Mouse (Mus musculus) liver, embryonic 13.5 days (tissue): ENCODE results near the gene Eif3l. TPM values are rescaled to one million over a fixed set of nuclear protein-coding genes. Genes with fewer than 3 reads are reported as not detected.

Experiments
- ATAC-seq: fragments of 200-750 bp; cut with Nextera tagmentation; 2 replicates; pipeline ENCODE4 v1.8.0; 2017; ENCODE audit warnings: low read depth, mild to moderate bottlenecking, moderate number of reproducible peaks, moderate library complexity
- DNase-seq: peaks from one replicate; pipeline ENCODE4 v3.0.0; 2022
- H3K27ac ChIP-seq: fragments of 300-500 bp; sonication (generic); 2 replicates; pipeline ENCODE4 v1.5.1; 2015; ENCODE audit warnings: moderate library complexity, mild to moderate bottlenecking, inconsistent platforms
- H3K27me3 ChIP-seq: fragments of 300-500 bp; sonication (generic); 2 replicates; pipeline ENCODE4 v1.6.1; 2015; ENCODE audit warnings: mild to moderate bottlenecking, inconsistent platforms
- H3K36me3 ChIP-seq: fragments of 300-500 bp; sonication (generic); 2 replicates; pipeline ENCODE4 v1.6.1; 2015; ENCODE audit warnings: mild to moderate bottlenecking, inconsistent platforms
- H3K4me1 ChIP-seq: fragments of 300-500 bp; sonication (generic); replicated peaks from 2 replicates; pipeline ENCODE4 v1.6.1; 2015; ENCODE audit warnings: inconsistent platforms
- H3K4me2 ChIP-seq: fragments of 300-500 bp; sonication (generic); 2 replicates; pipeline ENCODE4 v1.6.1; 2015; ENCODE audit warnings: inconsistent platforms, mild to moderate bottlenecking, moderate library complexity
- H3K4me3 ChIP-seq: fragments of 300-500 bp; sonication (generic); replicated peaks from 2 replicates; pipeline ENCODE4 v1.5.1; 2015; ENCODE audit warnings: mild to moderate bottlenecking, inconsistent platforms
- H3K9ac ChIP-seq: fragments of 300-500 bp; sonication (generic); 2 replicates; pipeline ENCODE4 v1.6.1; 2015; ENCODE audit warnings: mild to moderate bottlenecking, inconsistent platforms
- H3K9me3 ChIP-seq: fragments of 300-500 bp; sonication (generic); replicated peaks from 2 replicates; pipeline ENCODE4 v1.6.1; 2016; ENCODE audit warnings: inconsistent platforms
- WGBS: fragments of 180-500 bp; shearing (Covaris S2); methylation state at CpG from one replicate; pipeline ENCODE4 v1.1.7; 2015; ENCODE audit not compliant: insufficient replicate concordance; 5-methylcytosine and 5-hydroxymethylcytosine counted together
- polyA plus RNA-seq: library from polyadenylated mRNA; unstranded; fragments of >200 nt; fragmentation: Nextera tagmentation; extraction: Ambion mirVana; gene quantifications from 2 replicates; pipeline ENCODE4 v1.2.1, GENCODE M21; 2015

The Eif3l gene
- polyA plus RNA-seq, 1 experiment from 2014 or later, result 171 TPM

DNA sequence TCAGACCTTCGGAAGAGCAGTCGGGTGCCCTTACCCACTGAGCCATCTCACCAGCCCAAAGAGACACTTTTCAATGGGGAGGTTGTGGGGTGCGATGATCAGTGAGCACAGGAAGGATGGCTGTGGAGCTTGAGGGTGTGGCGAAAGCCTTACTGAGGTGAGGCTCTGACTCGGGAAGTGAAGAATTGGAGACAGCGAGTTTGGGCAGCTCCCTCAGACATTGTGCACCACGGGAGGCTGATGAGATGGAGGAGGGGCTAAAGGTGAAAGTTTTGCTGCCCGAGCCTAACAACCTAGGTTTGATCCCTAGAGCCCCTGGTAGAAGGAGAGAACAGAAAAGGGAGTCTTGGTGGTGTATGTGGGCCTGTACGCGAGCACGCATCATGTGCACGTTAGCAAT lies 68.3 kb downstream of the Eif3l start:
- ATAC-seq (no peak), DNase-seq (no peak)
- Histone ChIP-seq H3K36me3 (peaks cover 52% of the 10 kb centered on the region), H3K9ac (no peak overlapping the region), H3K4me1 (peaks cover 32% of the 10 kb centered on the region), H3K27me3 (0 out of 2 replicates have a peak, but pooled peaks cover 6% of the 10 kb centered on the region), H3K9me3 (no peaks in the 10 kb centered on the region), H3K4me2 (no peak overlapping the region), H3K27ac (no peak overlapping the region), H3K4me3 (no peak overlapping the region)
- WGBS, result 83% methylated on average over 12 of the region's 12 CpGs

Other genes starting within 250 kb of the Eif3l start
- gene Cdc42ep1, start 232.6 kb upstream of the Eif3l start, polyA plus RNA-seq, result 9.5 and 10.8 TPM in 2 replicates
- gene Lgals2, start 219.7 kb upstream of the Eif3l start, polyA plus RNA-seq, result 10.0 and 13.7 TPM in 2 replicates
- gene Gga1, start 198.0 kb upstream of the Eif3l start, polyA plus RNA-seq, result 20.7 and 23.7 TPM in 2 replicates
- gene Gm49510, start 175.5 kb upstream of the Eif3l start, polyA plus RNA-seq, result 0.15 and 0.16 TPM in 2 replicates
- gene Sh3bp1, start 175.4 kb upstream of the Eif3l start, polyA plus RNA-seq, result 17.7 and 22.2 TPM in 2 replicates
- 6.9 and 7.4 TPM in 2 replicates for gene Pdxp, start 161.3 kb upstream of the Eif3l start, polyA plus RNA-seq
- gene Lgals1, start 148.5 kb upstream of the Eif3l start, polyA plus RNA-seq, result 683 and 710 TPM in 2 replicates
- 45.6 and 48.9 TPM in 2 replicates for gene Nol12, start 140.2 kb upstream of the Eif3l start, polyA plus RNA-seq
- 12.9 and 18.8 TPM in 2 replicates for gene Triobp, start 127.5 kb upstream of the Eif3l start, polyA plus RNA-seq
- gene H1f0, start 46.7 kb upstream of the Eif3l start, polyA plus RNA-seq, result 85.3 and 101 TPM in 2 replicates
- 0.13 and 0.20 TPM in 2 replicates for gene Galr3, start 33.3 kb upstream of the Eif3l start, polyA plus RNA-seq
- 47.9 and 49.6 TPM in 2 replicates for gene Ankrd54, start 12.3 kb upstream of the Eif3l start, polyA plus RNA-seq
- 1.0 and 1.2 TPM in 2 replicates for gene Micall1, start 33.7 kb downstream of the Eif3l start, polyA plus RNA-seq
- 233 and 235 TPM in 2 replicates for gene Polr2f, start 65.8 kb downstream of the Eif3l start, polyA plus RNA-seq
- gene 1700088E04Rik, start 66.1 kb downstream of the Eif3l start, polyA plus RNA-seq, result 0.61 and 0.74 TPM in 2 replicates
- 0.06 and 0.10 TPM in 2 replicates for gene Sox10, start 90.1 kb downstream of the Eif3l start, polyA plus RNA-seq
- gene Pick1, start 154.0 kb downstream of the Eif3l start, polyA plus RNA-seq, result 10.5 and 10.6 TPM in 2 replicates
- gene Gm49486, start 154.2 kb downstream of the Eif3l start, polyA plus RNA-seq, result not detected in 2 replicates
- not detected in 2 replicates for gene Slc16a8, start 179.6 kb downstream of the Eif3l start, polyA plus RNA-seq
- 1.8 and 2.3 TPM in 2 replicates for gene Baiap2l2, start 210.4 kb downstream of the Eif3l start, polyA plus RNA-seq